Mouse (Mus musculus): ENCODE data around the gene Gm14525.
"Not testable (repeated sequence)": the region's sequence is repeated elsewhere in the genome, so short reads cannot be mapped to it uniquely, and the experiment has no call there.

The Gm14525 gene

DNA sequence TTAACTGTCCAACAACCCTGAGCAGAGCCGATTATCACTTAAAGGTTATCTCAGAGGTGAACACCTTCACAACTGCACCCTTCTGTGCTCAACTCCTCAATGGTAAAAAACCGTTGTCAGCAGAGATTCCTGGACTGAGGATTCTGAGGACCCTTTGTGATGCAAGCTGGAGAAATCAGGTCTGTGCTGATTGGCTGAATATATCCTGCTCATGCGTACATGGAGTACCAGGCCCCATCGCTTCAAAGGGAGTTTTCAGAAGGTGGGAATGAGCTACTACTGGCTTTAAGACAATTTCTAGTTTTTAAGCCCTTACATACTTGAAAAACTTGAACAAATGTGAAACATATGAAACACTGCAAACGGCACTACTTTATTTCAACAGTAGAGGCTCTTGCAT lies at the start of gene Gm14525:
Gm14525 (minus strand) TSS at position 101 of the 400 bp plus-strand sequence.
- not testable (repeated sequence) for DNase-seq

Data from right cerebral cortex, adult 18-20 months (tissue).